Mouse (Mus musculus) thymus, postnatal 36 days (tissue): ENCODE results near the gene Gm10282.

Experiments
- DNase-seq, 2 experiments: peaks; one replicate each; pipeline ENCODE4 v3.0.0; 2022; ENCODE audit warnings: mixed read lengths in 2 of 2

Gene Gm10282

GRCm38 (mm10) chr8:72295679-72296078 is 9.4 kb downstream of the Gm10282 start:
- DNase-seq, result peak; percentile 46 to 58

- DNase-seq, result no peak
Observed at GRCm38 (mm10) chr8:72295125-72295524, 9.9 kb downstream of the Gm10282 start.

- DNase-seq, result no peak
Observed at GRCm38 (mm10) chr8:72293309-72293708, 11.8 kb downstream of the Gm10282 start.

GRCm38 (mm10) chr8:72291104-72291503 is 14.0 kb downstream of the Gm10282 start:
- no peak for DNase-seq

GRCm38 (mm10) chr8:72289051-72289450 is 16.0 kb downstream of the Gm10282 start:
- DNase-seq, result no peak

GRCm38 (mm10) chr8:72285285-72285684 is 19.8 kb downstream of the Gm10282 start:
- DNase-seq, result no peak

- DNase-seq, result no peak
Observed at GRCm38 (mm10) chr8:72281634-72282033, 23.4 kb downstream of the Gm10282 start.

GRCm38 (mm10) chr8:72279151-72279550 is 25.9 kb downstream of the Gm10282 start:
- DNase-seq, result peak; percentile 89 to 94

- no peak for DNase-seq
Observed at GRCm38 (mm10) chr8:72277244-72277643, 27.8 kb downstream of the Gm10282 start.

- DNase-seq, result peak in 1 of 2 experiments; percentile 39
Observed at GRCm38 (mm10) chr8:72273807-72274206, 31.3 kb downstream of the Gm10282 start.

GRCm38 (mm10) chr8:72273111-72273770 is 31.8 kb downstream of the Gm10282 start:
- DNase-seq, result no peak

GRCm38 (mm10) chr8:72272361-72272760 is 32.7 kb downstream of the Gm10282 start:
- peak; percentile 86 for DNase-seq

GRCm38 (mm10) chr8:72271691-72272090 is 33.4 kb downstream of the Gm10282 start:
- DNase-seq, result no peak

GRCm38 (mm10) chr8:72271051-72271660 is 33.9 kb downstream of the Gm10282 start:
- no peak for DNase-seq

GRCm38 (mm10) chr8:72270606-72271005 is 34.5 kb downstream of the Gm10282 start:
- DNase-seq, result no peak

- DNase-seq, result no peak
Observed at GRCm38 (mm10) chr8:72268356-72268755, 36.7 kb downstream of the Gm10282 start.

GRCm38 (mm10) chr8:72267106-72267505 is 38.0 kb downstream of the Gm10282 start:
- DNase-seq, result no peak

- DNase-seq, result no peak
Observed at GRCm38 (mm10) chr8:72266671-72267070, 38.4 kb downstream of the Gm10282 start.

GRCm38 (mm10) chr8:72265342-72265741 is 39.7 kb downstream of the Gm10282 start:
- no peak for DNase-seq

- no peak for DNase-seq
Observed at GRCm38 (mm10) chr8:72263451-72263850, 41.6 kb downstream of the Gm10282 start.

- no peak for DNase-seq
Observed at GRCm38 (mm10) chr8:72262756-72263155, 42.3 kb downstream of the Gm10282 start.

- DNase-seq, result no peak
Observed at GRCm38 (mm10) chr8:72261872-72262271, 43.2 kb downstream of the Gm10282 start.

- DNase-seq, result no peak
Observed at GRCm38 (mm10) chr8:72261431-72261830, 43.6 kb downstream of the Gm10282 start.

- peak; percentile 67 to 71 for DNase-seq
Observed at GRCm38 (mm10) chr8:72261019-72261418, 44.0 kb downstream of the Gm10282 start.

- DNase-seq, result no peak
Observed at GRCm38 (mm10) chr8:72260585-72260984, 44.5 kb downstream of the Gm10282 start.
